In the genomic region with DNA sequence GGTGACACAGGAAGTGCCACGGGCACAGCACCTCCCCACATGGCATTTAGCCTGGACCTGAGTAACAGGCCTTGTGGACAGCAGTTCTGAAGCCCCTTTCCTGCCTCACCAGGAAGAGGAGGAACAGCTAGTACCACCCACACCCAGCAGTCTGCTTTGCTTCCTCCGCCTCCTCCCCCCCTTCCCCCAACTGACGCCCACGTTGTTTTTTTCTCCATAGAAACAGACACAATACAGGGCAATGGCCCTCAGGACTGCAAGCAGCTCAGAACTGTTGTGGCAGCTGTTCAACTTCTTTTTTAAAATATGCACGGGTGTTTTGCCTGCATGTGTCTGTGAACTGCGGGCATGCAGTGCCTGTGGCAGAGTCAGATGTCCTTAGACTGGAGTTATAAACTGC, we compare ENCODE assay signal across 8 mouse cellular contexts. TPM values are rescaled to one million over a fixed set of nuclear protein-coding genes. Genes with fewer than 3 reads are reported as not detected.
DNase-seq lines count a peak whose midpoint lies in the region; ATAC-seq and TF ChIP-seq lines count a peak whose summit lies in the region.

No protein-coding gene starts in this region.

- H3K27ac ChIP-seq in brown adipose tissue, adult 24 weeks (replicated peaks; ENCODE audit: low read depth, low read length), result peak overlapping the region; percentile 69
- H3K27ac ChIP-seq in intestine, embryonic 15.5 days, result peak overlapping the region; percentile 75
- H3K27ac ChIP-seq in liver, embryonic 12.5 days, result peak overlapping the region; percentile 68
- peak overlapping the region; percentile 73 for H3K27ac ChIP-seq in midbrain, postnatal 0 days (ENCODE audit: low read depth, low read length)

- H3K36me3 ChIP-seq in intestine, embryonic 15.5 days, result no peaks in the 10 kb centered on the region
- no peaks in the 10 kb centered on the region for H3K36me3 ChIP-seq in liver, embryonic 12.5 days
- no peaks in the 10 kb centered on the region for H3K36me3 ChIP-seq in midbrain, postnatal 0 days (ENCODE audit: insufficient read depth, low read length)

- ATAC-seq in intestine, embryonic 15.5 days, result peak; percentile 32; the same call in 1 of the 2 replicates
- peak; percentile 33; the same call in 1 of the 2 replicates for ATAC-seq in liver, embryonic 12.5 days
- peak; percentile 64 for ATAC-seq in midbrain, postnatal 0 days (ENCODE audit: low FRiP score)

- peak overlapping the region; percentile 38 for H3K4me2 ChIP-seq in intestine, embryonic 15.5 days (replicated peaks)
- peak overlapping the region; percentile 40 for H3K4me2 ChIP-seq in liver, embryonic 12.5 days
- peak overlapping the region; percentile 9; the same call in 1 of the 2 replicates for H3K4me2 ChIP-seq in midbrain, postnatal 0 days (ENCODE audit: low read depth, low read length, poor library complexity, severe bottlenecking)

- peaks cover 61% of the 10 kb centered on the region for H3K4me1 ChIP-seq in brown adipose tissue, adult 24 weeks (ENCODE audit: control insufficient read depth, insufficient read depth, insufficient read length, low read length)
- peaks cover 68% of the 10 kb centered on the region for H3K4me1 ChIP-seq in intestine, embryonic 15.5 days (replicated peaks)
- H3K4me1 ChIP-seq in liver, embryonic 12.5 days, result peaks cover 66% of the 10 kb centered on the region
- peaks cover 36% of the 10 kb centered on the region for H3K4me1 ChIP-seq in midbrain, postnatal 0 days (ENCODE audit: insufficient read depth, low read length)

- WGBS in intestine, embryonic 15.5 days, result 16% methylated on average over 6 of the region's 6 CpGs
- WGBS in liver, embryonic 12.5 days (ENCODE audit: insufficient replicate concordance), result 14% methylated on average over 6 of the region's 6 CpGs
- 3% methylated on average over 6 of the region's 6 CpGs for WGBS in midbrain, postnatal 0 days

- peak overlapping the region; percentile 20; the same call in 1 of the 2 replicates for H3K4me3 ChIP-seq in brown adipose tissue, adult 24 weeks (ENCODE audit: insufficient read depth, low read depth, low read length)
- no peak overlapping the region for H3K4me3 ChIP-seq in intestine, embryonic 15.5 days (replicated peaks)
- no peak overlapping the region for H3K4me3 ChIP-seq in liver, embryonic 12.5 days
- no peak overlapping the region for H3K4me3 ChIP-seq in midbrain, postnatal 0 days (ENCODE audit: low read depth, low read length)

- peak; percentile 76 for DNase-seq in adrenal gland, adult 2 months
- no peak for DNase-seq in adrenal gland, adult 18-20 months (ENCODE audit: low spot score in 2 of 2)
- peak; percentile 99 for DNase-seq in heart, adult 11 months
- peak; percentile 66 for DNase-seq in midbrain, postnatal 0 days (ENCODE audit: low spot score)
- peak; percentile 60 for DNase-seq in testis, postnatal 14 days (ENCODE audit: low spot score)

- no peak for TF ChIP-seq CTCF in midbrain, postnatal 0 days (IDR thresholded peaks at IDR 0.05)

- H3K9ac ChIP-seq in intestine, embryonic 15.5 days, result 0 out of 2 replicates have a peak overlapping the region, but pooled peaks have one; percentile 15
- H3K9ac ChIP-seq in liver, embryonic 12.5 days, result no peak overlapping the region
- H3K9ac ChIP-seq in midbrain, postnatal 0 days (replicated peaks; ENCODE audit: low read length, poor library complexity, severe bottlenecking), result no peak overlapping the region

- no peaks in the 10 kb centered on the region for H3K27me3 ChIP-seq in intestine, embryonic 15.5 days (replicated peaks)
- H3K27me3 ChIP-seq in liver, embryonic 12.5 days (replicated peaks), result no peaks in the 10 kb centered on the region
- no peaks in the 10 kb centered on the region for H3K27me3 ChIP-seq in midbrain, postnatal 0 days (ENCODE audit: insufficient read depth, low read length)

- no peaks in the 10 kb centered on the region for H3K9me3 ChIP-seq in intestine, embryonic 15.5 days
- H3K9me3 ChIP-seq in liver, embryonic 12.5 days (replicated peaks), result no peaks in the 10 kb centered on the region
- H3K9me3 ChIP-seq in midbrain, postnatal 0 days (ENCODE audit: low read length), result no peaks in the 10 kb centered on the region

RNA-seq across cellular contexts. Expression of a gene that starts 44.1 kb away (rescaled TPM):
- 10 to 100 TPM; 59.7 to 63.8 TPM for total RNA-seq in adrenal gland, adult 2 months (2021)
- 83.1 and 103 TPM in 2 replicates for polyA plus RNA-seq in adrenal gland, adult 2 months (2012; rRNA removed)
- 10 to 100 TPM; 47.5 to 60.6 TPM for total RNA-seq in adrenal gland, adult 18-20 months (2021)
- polyA plus RNA-seq in brown adipose tissue, adult 24 weeks (2012; ENCODE audit: insufficient read depth, insufficient read length, missing spikeins), result 18.9 and 20.2 TPM in 2 replicates
- 13.3 and 13.8 TPM in 2 replicates for polyA plus RNA-seq in intestine, embryonic 15.5 days (2015; fragmentation: Nextera tagmentation; extraction: Ambion mirVana)
- polyA plus RNA-seq in liver, embryonic 12.5 days (2016; fragmentation: Nextera tagmentation; extraction: Ambion mirVana), result 3.5 and 3.8 TPM in 2 replicates
- total RNA-seq in midbrain, postnatal 0 days (2014; rRNA removed), result 59.8 and 63.1 TPM in 2 replicates
- 7.1 and 8.4 TPM in 2 replicates for polyA plus RNA-seq in midbrain, postnatal 0 days (2015; fragmentation: Nextera tagmentation; extraction: Ambion mirVana)

Comparison
In these comparisons a context has a peak if more than half of its experiments do, and no peak if none do; other contexts are left out.
1. DNase-seq: peak in adrenal gland, adult 2 months (single experiment), heart, adult 11 months (single experiment), midbrain, postnatal 0 days (single experiment) and testis, postnatal 14 days (single experiment); none in adrenal gland, adult 18-20 months (0 of 2).
2. Peak in every context shown above with its lines, with median percentiles within 50 percentile points of each other: H3K27ac ChIP-seq, ATAC-seq and H3K4me2 ChIP-seq.